Mouse (Mus musculus) neural tube, embryonic 14.5 days (tissue): ENCODE measurements around the gene Zmiz1. TPM values are rescaled to one million over a fixed set of nuclear protein-coding genes. Genes with fewer than 3 reads are reported as not detected.

ENCODE experiments used
- ATAC-seq: fragments of 200-750 bp; cut with Nextera tagmentation; 2 replicates; pipeline ENCODE4 v1.8.0; 2017; ENCODE audit warnings: low read depth, mild to moderate bottlenecking, moderate TSS enrichment, moderate library complexity
- H3K27ac ChIP-seq: fragments of 300-500 bp; sonication (generic); 2 replicates; pipeline ENCODE4 v1.5.1; 2014; ENCODE audit warnings: low read depth, mild to moderate bottlenecking, control low read depth, low read length, moderate library complexity, mixed read lengths
- H3K27me3 ChIP-seq: fragments of 300-500 bp; sonication (generic); 2 replicates; pipeline ENCODE4 v1.6.1; 2014; ENCODE audit warnings: low read length; ENCODE audit not compliant: control insufficient read depth, insufficient read depth
- H3K36me3 ChIP-seq: fragments of 300-500 bp; sonication (generic); 2 replicates; pipeline ENCODE4 v1.6.1; 2014; ENCODE audit warnings: low read length, mixed read lengths; ENCODE audit not compliant: control insufficient read depth, insufficient read depth
- H3K4me1 ChIP-seq: fragments of 300-500 bp; sonication (generic); 2 replicates; pipeline ENCODE4 v1.6.1; 2014; ENCODE audit warnings: low read length; ENCODE audit not compliant: control insufficient read depth, insufficient read depth
- H3K4me2 ChIP-seq: fragments of 300-500 bp; sonication (generic); 2 replicates; pipeline ENCODE4 v1.6.1; 2014; ENCODE audit warnings: mild to moderate bottlenecking, low read depth, low read length, control low read depth
- H3K4me3 ChIP-seq: fragments of 300-500 bp; sonication (generic); 2 replicates; pipeline ENCODE4 v1.5.1; 2014; ENCODE audit warnings: low read depth, low read length, control low read depth, mixed read lengths
- H3K9ac ChIP-seq: fragments of 300-500 bp; sonication (generic); replicated peaks from 2 replicates; pipeline ENCODE4 v1.6.1; 2014; ENCODE audit warnings: low read depth, mild to moderate bottlenecking, control low read depth, low read length, mixed read lengths
- H3K9me3 ChIP-seq: fragments of 300-500 bp; sonication (generic); 2 replicates; pipeline ENCODE4 v1.6.1; 2016; ENCODE audit warnings: low read length; ENCODE audit not compliant: control insufficient read depth
- WGBS: fragments of 180-500 bp; shearing (Covaris S2); extraction: QIAGEN DNeasy Blood & Tissue Kit; methylation state at CpG from one replicate; pipeline ENCODE4 v1.1.7; 2014; 5-methylcytosine and 5-hydroxymethylcytosine counted together
- polyA plus RNA-seq: library from polyadenylated mRNA; unstranded; fragments of >200 nt; fragmentation: Nextera tagmentation; extraction: Ambion mirVana; gene quantifications from 2 replicates; pipeline ENCODE4 v1.2.1, GENCODE M21; 2014

The Zmiz1 gene
- polyA plus RNA-seq, 1 experiment from 2014 or later = 75.0 TPM

GRCm38 (mm10) chr14:25660661-25661060 is 201.7 kb downstream of the Zmiz1 start:
- no peaks in the 10 kb centered on the region for H3K4me1 ChIP-seq
- ATAC-seq = no peak
- 62% methylated on average over 11 of the region's 11 CpGs for WGBS
- no peak overlapping the region for H3K4me2 ChIP-seq
- no peak overlapping the region; the same call in 1 of the 2 replicates for H3K27ac ChIP-seq
- no peak overlapping the region for H3K4me3 ChIP-seq
- no peaks in the 10 kb centered on the region for H3K27me3 ChIP-seq
- peaks cover 85% of the 10 kb centered on the region for H3K36me3 ChIP-seq
- H3K9ac ChIP-seq = no peak overlapping the region
- H3K9me3 ChIP-seq = no peaks in the 10 kb centered on the region

- Histone ChIP-seq H3K9me3 (no peaks in the 10 kb centered on the region), H3K36me3 (peaks cover 78% of the 10 kb centered on the region), H3K27ac (no peak overlapping the region; the same call in 1 of the 2 replicates), H3K4me2 (no peak overlapping the region), H3K4me3 (no peak overlapping the region), H3K4me1 (no peaks in the 10 kb centered on the region), H3K9ac (no peak overlapping the region), H3K27me3 (no peaks in the 10 kb centered on the region)
- no peak for ATAC-seq
- 82% methylated on average over 17 of the region's 17 CpGs for WGBS
Observed at GRCm38 (mm10) chr14:25661185-25661920, 202.4 kb downstream of the Zmiz1 start.

- 82% methylated on average over 7 of the region's 7 CpGs for WGBS
- H3K27ac ChIP-seq = no peak overlapping the region
- H3K9ac ChIP-seq = no peak overlapping the region
- no peak for ATAC-seq
- H3K4me2 ChIP-seq = no peak overlapping the region
- no peak overlapping the region for H3K4me3 ChIP-seq
- peaks cover 55% of the 10 kb centered on the region for H3K36me3 ChIP-seq
- H3K9me3 ChIP-seq = no peaks in the 10 kb centered on the region
- H3K27me3 ChIP-seq = no peaks in the 10 kb centered on the region
- H3K4me1 ChIP-seq = no peaks in the 10 kb centered on the region
Observed at GRCm38 (mm10) chr14:25663649-25664309, 204.8 kb downstream of the Zmiz1 start.

GRCm38 (mm10) chr14:25664310-25664695 is 205.3 kb downstream of the Zmiz1 start:
- no peaks in the 10 kb centered on the region for H3K27me3 ChIP-seq
- no peak overlapping the region; the same call in 1 of the 2 replicates for H3K9ac ChIP-seq
- 53% methylated on average over 7 of the region's 7 CpGs for WGBS
- no peak for ATAC-seq
- no peaks in the 10 kb centered on the region for H3K4me1 ChIP-seq
- peaks cover 49% of the 10 kb centered on the region for H3K36me3 ChIP-seq
- no peaks in the 10 kb centered on the region for H3K9me3 ChIP-seq
- H3K4me2 ChIP-seq = no peak overlapping the region
- H3K4me3 ChIP-seq = no peak overlapping the region
- H3K27ac ChIP-seq = peak overlapping the region; percentile 35; the same call in 1 of the 2 replicates

GRCm38 (mm10) chr14:25665314-25665970 is 206.5 kb downstream of the Zmiz1 start:
- H3K4me3 ChIP-seq = no peak overlapping the region
- ATAC-seq = no peak
- H3K4me1 ChIP-seq = no peaks in the 10 kb centered on the region
- no peaks in the 10 kb centered on the region for H3K9me3 ChIP-seq
- H3K4me2 ChIP-seq = no peak overlapping the region
- H3K27ac ChIP-seq = no peak overlapping the region
- H3K36me3 ChIP-seq = peaks cover 43% of the 10 kb centered on the region
- WGBS = 72% methylated on average over 19 of the region's 19 CpGs
- no peaks in the 10 kb centered on the region for H3K27me3 ChIP-seq
- no peak overlapping the region for H3K9ac ChIP-seq

GRCm38 (mm10) chr14:25666668-25667376 is 207.8 kb downstream of the Zmiz1 start:
- H3K27me3 ChIP-seq = no peaks in the 10 kb centered on the region
- no peaks in the 10 kb centered on the region for H3K9me3 ChIP-seq
- H3K9ac ChIP-seq = no peak overlapping the region
- no peak overlapping the region for H3K4me3 ChIP-seq
- H3K4me2 ChIP-seq = no peak overlapping the region
- ATAC-seq = no peak
- H3K27ac ChIP-seq = no peak overlapping the region
- 87% methylated on average over 2 of the region's 2 CpGs for WGBS
- peaks cover 34% of the 10 kb centered on the region for H3K36me3 ChIP-seq
- H3K4me1 ChIP-seq = no peaks in the 10 kb centered on the region

- 82% methylated on average over 3 of the region's 3 CpGs for WGBS
Observed at GRCm38 (mm10) chr14:25667587-25667986, 208.6 kb downstream of the Zmiz1 start.

GRCm38 (mm10) chr14:25679625-25680024 is 220.6 kb downstream of the Zmiz1 start:
- no peak for ATAC-seq
- Histone ChIP-seq H3K4me2 (no peak overlapping the region), H3K4me3 (no peak overlapping the region), H3K27ac (no peak overlapping the region), H3K27me3 (no peaks in the 10 kb centered on the region), H3K36me3 (no peaks in the 10 kb centered on the region), H3K4me1 (no peaks in the 10 kb centered on the region), H3K9me3 (no peaks in the 10 kb centered on the region), H3K9ac (no peak overlapping the region)
- 69% methylated on average over 7 of the region's 7 CpGs for WGBS

More at GRCm38 (mm10) chr14:25667587-25667986, 208.6 kb downstream of the Zmiz1 start:
- H3K9me3 ChIP-seq = no peaks in the 10 kb centered on the region
- no peak overlapping the region for H3K9ac ChIP-seq
- no peak for ATAC-seq
- H3K27ac ChIP-seq = no peak overlapping the region
- no peaks in the 10 kb centered on the region for H3K4me1 ChIP-seq
- no peaks in the 10 kb centered on the region for H3K27me3 ChIP-seq
- H3K4me2 ChIP-seq = no peak overlapping the region
- H3K36me3 ChIP-seq = peaks cover 26% of the 10 kb centered on the region
- H3K4me3 ChIP-seq = no peak overlapping the region
